Mouse (Mus musculus) fibroblast of lung, adult 2 months (primary cell): ENCODE data around the gene Gm42957.
A peak's percentile ranks its signal among the peaks of the same experiment; 100 is the strongest.
"Not testable (repeated sequence)": the region's sequence is repeated elsewhere in the genome, so short reads cannot be mapped to it uniquely, and the experiment has no call there.

Source experiments
- DNase-seq: peaks from one replicate; pipeline ENCODE4 v3.0.0-alpha.2; 2011; ENCODE audit warnings: low read depth

Gm42957 gene

DNA sequence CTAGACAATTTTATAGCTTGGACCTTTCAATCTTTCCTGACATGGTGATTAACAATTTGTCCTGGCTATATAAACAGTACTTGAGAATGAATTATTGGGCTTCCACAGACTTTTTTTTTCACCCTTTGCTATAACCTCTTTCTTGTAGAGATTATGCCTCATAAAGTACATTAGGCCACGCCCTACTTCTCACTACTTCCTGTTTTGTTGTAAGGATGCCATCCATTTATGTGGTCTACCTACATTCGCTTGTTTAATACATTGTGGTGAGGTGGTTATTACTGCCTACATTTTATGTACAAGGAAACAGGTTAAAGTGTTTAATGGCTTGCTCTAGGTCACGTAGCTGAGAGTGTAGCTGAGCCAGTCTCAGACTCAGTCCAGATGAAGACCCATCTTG lies 39.9 kb downstream of the Gm42957 start:
- DNase-seq = no peak

DNA sequence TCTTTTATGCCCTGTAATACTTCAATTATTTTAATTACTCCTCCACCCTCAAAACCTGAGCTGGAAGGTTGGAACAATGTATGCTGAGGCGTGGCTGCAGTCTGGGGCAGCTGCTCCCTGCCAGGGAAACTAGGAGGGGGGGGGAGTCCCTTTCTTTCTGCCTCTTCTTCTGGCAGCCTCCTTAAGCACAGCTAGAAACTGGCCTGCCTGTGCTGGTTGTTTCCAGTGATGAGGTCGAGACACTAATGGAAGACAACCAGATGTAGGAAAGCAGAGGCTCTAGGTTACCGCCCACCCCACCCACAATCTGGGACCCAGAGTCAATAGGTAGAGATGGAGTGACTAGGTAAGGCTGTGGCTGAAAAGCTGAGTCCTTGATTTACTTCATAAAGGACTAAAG lies 40.4 kb downstream of the Gm42957 start:
- DNase-seq = no peak

DNA sequence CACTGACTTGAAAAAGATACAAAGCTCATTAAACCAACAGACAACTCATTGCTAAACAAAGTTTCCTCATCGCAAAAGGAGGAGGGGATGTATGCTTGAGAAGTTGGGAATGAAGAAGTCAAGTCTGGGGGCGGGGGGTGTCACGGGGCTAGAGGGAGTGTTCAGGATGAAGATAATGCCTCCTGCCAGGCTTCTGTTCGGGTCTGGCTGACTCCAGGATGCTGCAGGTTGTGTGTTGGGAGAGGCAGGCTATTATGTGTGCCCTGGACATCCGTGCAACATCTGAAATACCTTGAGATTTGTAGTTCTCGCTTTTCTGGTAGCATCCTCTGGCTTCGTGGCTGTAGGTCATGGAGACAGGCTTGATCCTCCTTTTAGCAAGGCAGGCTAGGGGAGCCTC lies 43.2 kb downstream of the Gm42957 start:
- DNase-seq = no peak

DNA sequence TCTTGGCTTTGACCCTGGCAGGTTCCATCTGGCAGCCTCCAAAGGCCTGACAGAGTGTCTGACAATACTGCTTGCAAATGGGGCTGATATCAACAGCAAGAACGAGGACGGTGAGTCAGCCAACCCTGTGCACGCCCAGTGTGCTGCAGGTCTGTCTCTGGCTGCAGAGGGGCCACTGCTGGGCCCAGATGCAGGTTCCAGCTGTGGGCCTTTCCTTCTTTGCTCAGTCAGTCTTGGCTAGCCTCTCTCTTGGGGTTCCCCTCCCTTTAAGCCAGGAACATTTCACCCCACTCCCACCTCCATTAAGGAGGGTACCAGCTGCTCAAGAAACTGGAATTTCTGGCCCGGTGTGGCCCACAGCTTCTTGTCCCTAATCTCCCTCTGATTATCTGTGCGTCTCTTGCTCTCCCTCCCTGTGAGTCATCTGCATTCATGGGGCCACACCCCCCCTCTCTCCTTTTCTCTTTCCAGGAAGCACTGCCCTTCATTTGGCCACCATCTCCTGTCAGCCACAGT lies 43.9 kb downstream of the Gm42957 start:
- no peak for DNase-seq

DNA sequence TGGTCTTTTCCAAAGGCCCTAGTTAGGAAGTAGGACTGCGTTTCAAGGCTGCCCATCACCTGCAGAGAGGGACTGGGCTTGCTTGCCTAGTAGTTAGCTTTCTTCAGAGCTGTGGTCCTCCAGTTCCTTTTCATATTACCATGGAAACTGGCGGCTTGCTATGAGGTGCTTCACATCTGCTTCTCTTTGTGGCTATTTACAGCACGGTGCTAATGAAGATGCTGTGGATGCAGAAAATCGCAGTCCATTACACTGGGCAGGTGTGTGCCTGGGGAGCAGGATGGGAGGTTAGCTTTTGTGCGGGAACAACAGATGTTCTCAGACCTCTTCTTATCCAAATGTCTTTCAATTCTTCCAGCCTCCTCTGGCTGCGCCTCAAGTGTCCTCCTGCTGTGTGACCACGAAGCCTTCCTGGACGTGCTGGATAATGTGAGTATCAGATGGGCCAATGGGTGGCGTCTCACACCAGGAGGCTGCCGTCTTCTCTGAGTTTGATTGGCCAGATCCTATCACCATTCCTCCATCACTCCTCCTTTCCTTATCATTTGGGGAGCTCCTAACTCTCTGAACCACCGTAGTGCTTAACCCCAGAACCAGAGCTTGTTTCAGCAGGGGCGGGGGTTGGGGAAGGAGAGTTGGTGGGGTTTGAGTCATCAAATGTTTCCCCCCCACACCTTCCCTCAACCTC lies 45.1 kb downstream of the Gm42957 start:
- no peak for DNase-seq

DNA sequence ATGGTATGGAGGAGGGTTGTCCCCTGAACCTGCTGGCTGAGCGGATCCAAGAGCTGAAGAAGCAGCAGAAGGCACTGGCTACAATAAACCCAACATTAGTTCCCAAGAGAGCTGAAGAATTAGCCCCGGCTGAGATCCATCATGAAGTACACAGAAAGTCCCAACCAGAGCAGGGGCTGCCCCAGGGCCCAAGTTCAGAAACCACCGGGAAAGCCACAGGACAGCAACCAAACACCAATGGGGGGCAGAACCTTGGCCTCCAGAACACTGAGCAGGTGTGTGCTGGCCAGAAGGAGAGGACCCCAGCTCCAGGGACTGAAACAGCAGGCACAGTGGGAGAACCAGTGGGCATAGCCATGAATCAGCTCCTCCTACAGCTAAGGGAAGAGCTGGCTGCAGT lies 48.2 kb downstream of the Gm42957 start:
- no peak for DNase-seq

DNA sequence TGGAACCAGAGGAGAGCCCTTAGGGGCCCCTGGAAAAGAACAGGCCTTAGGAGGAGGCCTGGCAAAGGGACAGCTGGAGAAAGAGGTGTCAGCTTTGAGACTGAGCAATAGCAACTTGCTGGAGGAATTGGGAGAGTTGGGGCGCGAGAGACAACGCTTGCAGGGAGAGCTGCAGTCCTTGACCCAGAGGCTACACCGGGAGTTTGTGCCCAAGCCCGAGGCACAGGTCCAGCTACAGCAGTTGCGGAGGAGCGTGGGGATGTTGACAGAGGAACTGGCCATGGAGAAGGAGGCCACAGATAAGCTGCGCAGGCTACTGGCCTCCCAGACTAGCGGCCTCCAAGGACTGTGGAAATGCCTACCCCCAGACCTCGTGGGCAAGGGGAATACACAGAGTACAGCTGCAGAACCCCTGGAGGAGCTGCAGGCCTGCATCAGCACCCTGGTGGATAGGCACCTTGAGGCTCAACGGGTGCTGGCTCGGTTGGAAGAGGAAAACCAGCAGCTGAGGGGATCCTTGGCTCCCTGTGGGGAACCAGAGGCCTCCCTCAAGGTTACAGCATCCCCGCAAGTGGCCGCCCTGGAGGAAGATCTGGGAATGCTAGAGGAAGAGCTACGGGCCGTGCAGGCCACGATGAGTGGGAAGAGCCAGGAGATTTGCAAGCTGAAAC lies 49.0 kb downstream of the Gm42957 start:
- no peak for DNase-seq

DNA sequence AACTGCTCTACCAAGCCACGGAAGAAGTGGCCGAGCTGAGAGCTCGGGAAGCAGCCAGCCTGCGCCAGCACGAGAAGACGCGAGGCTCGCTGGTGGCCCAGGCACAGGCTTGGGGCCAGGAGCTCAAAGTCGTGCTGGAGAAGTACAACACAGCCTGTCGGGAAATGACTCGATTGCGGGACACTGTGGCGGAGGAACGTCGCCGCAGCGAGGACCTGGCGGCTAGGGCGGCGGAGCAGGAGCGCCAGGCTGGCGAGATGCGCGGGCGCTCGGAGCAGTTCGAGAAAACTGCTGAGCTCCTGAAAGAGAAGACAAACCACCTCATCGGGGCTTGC lies 49.5 kb downstream of the Gm42957 start:
- DNase-seq = no peak

DNA sequence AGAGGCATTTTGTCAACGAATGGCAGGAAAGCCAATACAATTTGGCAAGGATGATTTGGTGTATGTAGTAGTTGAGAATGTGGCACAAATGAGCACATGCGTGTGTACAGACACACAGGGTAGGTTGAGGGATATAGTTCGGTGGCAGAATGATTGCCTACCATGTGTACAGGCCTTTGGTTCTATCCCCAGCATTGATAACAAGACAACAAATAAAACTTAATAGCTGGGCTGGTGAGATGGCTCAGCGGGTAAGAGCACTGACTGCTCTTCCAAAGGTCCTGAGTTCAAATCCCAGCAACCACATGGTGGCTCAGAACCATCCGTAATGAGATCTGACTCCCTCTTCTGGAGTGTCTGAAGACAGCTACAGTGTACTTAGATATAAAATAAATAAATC lies 50.8 kb downstream of the Gm42957 start:
- DNase-seq = not testable (repeated sequence)

DNA sequence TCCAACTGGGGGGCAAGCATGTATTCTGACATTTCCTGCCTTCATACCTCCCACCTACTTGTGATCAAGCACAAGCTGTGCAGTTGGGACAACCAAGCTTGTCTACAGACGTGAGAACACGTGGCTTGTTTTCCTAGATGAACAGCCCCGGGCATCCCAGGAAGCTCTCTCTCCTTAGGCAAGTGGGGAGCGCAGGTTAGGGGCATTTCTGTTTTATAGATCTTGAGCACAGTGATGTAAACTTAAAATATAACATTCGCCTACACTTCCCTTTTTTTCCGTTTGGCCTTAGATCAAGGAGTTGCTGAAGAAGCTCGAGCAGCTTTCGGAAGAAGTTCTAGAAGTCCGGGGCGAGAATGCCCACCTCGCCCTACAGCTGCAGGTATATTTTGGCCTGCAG lies 53.6 kb downstream of the Gm42957 start:
- DNase-seq = no peak

DNA sequence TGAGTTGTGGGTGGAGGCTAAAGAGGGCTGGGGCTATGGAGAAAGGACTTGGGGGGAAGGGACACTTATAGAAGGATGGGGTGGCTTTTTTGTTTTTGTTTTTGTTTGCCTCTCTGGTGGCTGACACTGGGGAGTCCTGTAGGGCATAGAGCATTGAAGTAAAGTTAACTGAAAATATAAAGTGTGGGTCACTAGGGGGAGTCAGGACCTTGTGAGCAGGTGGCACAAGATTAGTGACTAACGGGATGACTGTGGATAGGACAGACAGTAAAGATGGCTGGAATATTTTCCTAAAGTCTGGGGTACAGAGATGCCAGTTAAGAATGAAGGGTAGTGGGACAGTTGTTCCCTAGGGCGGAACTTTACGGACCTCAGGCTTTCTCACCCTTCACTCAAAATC lies 55.0 kb downstream of the Gm42957 start:
- no peak for DNase-seq

DNA sequence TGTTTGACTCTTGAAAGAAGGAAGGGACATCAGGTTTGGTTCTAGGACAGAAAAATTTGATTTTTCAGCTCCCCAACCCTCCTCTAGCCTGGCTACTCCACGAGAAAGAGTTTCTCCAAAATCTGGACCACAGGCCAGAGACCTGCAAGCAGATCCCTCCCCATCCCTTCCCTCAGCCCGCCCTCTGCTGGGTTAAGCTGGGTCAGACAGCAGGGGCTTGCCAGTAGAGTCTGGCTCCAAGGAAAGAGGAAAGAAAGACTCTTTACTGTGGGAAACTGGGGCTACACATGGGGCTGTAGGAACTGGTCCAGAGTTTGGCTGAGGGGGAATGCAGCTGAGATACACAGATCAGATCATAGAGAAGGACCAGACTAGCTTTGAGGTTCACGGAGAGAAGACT lies 57.2 kb downstream of the Gm42957 start:
- DNase-seq = no peak

DNA sequence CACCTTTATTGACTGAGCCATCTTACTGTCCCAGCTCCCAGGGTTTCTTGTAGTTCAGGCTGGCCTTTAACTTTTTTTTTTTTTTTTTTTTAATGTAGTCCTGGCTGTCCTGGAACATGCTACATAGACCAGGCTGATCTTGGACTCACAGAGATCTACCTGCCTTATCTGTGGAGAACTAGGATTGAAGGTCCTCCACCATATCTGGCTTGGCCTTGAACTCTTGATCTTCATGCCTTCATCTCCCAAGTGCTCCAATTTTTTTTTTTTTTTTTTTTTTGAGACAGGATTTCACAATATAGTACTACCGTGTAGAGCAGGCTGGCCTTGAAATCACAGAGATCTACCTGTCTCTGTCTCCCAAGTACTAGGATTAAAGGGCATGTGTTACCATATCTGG lies 58.3 kb downstream of the Gm42957 start:
- DNase-seq = no peak

DNA sequence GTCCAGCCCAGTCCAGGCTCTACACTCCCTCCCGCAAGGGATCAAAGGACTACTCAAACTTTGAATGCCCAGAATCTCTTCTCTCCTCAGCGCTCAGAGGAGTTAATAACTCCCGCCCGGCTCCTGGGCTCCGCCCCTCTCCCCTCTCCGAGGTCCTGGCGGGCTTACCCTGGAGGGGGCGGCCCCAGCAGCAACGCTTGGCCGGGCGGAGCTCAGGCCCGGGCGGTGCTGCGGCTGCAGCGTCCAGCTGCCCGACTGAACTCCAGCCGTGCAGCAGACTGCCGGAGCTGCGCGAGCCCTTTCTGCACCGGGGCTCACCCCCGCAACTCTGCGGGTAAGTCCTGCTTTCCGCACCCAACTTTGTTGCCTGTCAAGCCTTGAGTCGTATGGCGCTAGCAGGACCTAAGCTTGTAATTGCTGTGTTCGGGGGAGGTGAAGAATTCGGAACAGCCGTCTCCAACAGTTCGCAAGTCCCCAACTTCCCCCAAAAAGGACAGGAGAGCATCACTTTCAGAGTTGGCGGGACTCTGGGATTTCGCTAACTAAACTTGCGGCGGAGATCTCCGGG lies 61.0 kb downstream of the Gm42957 start, which contains the start of gene Pias3:
Gene Pias3 (plus strand): TSS at position 187 of the 568 bp plus-strand sequence.
- DNase-seq = peak; percentile 53

DNA sequence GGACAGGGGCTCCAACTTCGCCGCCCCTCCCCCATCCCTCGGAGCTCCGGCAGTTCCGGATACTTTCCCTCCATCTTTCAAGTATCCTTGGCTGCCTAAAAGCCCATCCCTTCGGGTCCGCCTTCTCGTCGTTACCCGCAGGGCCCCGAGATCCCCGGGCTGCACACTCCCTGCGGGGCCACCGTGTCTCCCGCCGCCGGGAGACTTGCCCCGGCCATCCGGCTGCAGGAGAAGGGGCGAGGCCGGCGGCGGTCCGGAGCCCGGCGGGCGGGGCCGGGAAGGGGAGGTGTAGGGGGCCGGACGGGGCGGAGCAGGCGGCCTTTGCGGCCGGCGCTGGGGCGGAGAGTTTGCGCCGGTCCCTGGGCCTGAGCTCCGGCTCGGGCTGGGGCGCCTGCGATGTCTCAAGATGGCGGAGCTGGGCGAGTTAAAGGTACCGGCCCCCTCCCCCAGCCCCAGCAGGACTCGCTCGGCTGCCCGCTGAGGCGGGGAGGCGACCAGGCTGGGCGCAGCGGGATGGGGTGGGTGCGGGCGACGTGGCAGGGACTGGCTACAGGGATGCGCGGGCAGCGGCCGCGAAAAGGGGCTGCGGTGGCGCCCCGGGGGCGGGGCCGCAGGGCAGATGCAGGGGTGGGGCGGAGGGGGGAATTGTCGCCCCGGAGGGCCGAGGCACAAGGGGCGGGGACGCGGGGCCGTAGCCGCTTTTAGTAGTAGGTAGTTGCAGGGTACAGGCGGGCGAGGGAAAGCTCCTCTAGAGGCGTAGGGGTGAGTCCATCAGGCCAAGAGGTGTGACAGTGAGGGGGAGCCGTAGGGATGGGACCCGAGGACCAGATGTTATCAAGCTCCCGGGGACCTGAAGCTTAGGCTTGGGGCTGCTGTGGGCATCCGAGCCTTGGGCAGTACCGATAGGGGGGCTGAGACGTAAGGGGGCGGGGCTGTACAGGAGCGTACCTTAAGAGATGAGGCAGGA lies 61.8 kb downstream of the Gm42957 start:
- DNase-seq = peak; percentile 61

DNA sequence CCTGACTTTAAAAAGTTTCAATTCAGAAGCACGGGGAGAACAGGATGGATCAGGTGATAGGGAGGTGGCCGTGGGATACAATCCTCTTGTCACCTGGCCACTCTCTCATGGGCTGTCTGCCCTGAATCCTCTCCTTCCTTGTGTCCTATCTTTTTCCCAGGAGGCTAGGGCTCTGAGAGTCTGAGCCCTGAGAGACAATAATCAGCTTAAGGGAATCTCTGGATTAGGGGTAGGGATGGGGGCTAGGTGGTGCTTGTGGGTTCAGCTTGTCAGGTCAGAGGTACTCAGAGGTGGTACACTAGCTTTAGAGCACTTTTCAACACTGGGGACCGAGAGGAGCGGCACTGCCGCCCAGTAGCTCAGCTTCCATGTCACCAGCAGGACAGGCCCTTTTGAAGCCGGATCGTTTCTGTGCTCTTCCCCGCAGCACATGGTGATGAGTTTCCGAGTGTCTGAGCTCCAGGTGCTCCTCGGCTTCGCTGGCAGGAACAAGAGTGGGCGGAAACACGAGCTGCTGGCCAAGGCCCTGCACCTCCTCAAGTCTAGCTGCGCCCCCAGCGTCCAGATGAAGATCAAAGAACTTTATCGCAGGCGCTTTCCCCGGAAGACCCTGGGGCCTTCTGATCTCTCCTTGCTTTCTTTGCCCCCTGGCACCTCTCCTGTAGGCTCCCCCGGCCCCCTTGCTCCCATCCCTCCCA lies 63.9 kb downstream of the Gm42957 start:
- DNase-seq = no peak

DNA sequence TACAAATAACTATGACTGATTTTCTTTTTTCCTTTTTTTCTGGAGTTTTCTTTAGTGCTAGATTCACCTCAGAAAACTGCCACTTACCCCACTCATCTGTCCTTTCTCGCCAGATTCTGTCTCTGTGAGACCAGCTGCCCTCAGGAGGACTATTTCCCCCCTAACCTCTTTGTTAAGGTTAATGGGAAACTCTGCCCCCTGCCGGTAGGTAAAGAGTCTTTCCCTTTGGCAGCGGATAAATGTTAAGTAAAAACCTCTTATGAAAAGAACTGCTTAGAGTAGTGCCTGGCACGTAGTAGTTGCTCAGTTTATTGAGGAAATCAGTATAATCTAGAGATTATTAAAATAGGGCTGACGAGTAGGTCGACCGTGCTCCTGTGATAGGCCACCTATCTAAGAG lies 65.1 kb downstream of the Gm42957 start:
- DNase-seq = no peak

DNA sequence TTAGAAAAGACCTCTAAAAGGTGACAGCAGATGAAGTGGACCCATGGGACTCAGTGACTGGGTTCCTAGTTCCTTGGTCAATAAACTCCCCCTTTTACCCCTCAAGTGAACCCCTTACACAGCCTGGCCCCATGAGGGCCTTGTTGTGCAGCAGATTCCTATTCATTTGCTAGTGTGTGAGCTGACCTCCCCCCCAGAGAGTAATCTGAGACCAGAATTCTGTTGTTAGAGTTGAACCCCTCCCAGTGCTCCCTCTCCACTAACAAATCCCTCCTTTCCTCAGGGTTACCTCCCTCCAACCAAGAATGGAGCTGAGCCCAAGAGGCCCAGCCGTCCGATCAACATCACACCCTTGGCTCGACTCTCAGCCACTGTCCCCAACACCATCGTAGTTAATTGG lies 65.7 kb downstream of the Gm42957 start:
- DNase-seq = no peak
